Mouse (Mus musculus): ENCODE data around the gene Synj2. TPM values are rescaled to one million over a fixed set of nuclear protein-coding genes. Genes with fewer than 3 reads are reported as not detected.

The Synj2 gene
- 1.0 and 1.2 TPM in 2 replicates for polyA plus RNA-seq (2014; fragmentation: Nextera tagmentation; extraction: Ambion mirVana)

DNA sequence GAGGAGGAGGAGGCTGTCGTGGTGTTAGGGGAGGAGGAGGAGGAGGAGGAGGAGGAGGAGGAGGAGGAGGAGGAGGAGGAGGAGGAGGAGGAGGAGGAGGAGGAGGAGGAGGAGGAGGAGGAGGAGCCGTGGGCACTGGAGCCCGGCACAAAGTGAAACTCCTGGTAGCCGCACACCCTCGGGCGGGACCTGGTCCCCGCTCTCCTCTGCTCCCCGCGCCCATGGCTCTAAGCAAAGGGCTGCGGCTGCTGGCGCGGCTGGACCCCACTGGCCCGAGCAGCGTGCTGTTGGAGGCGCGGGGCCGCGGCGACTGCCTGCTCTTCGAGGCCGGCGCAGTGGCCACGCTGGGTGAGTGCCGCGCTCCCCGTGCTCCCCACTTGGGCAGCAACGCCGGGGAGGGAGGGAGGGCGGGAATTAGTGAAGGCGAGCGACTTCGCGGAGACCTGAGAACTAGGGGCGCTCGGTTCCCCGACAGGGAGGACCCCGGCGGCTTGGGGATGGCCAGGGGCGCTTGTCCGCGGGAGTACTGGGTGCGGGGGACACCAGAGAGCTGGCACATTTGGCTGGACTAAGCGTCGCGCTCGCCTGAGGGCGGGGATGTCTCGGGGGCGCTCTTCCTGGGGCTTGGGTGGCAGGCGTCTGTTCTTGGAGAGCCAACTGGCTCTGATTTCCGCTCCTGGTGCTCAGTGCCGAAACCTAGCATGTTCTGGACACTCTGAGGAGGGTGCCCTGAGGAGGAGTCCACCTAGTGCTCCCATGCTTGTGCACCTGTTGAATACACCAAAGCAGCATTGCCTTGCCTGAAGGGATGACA is at the start of gene Synj2:
Synj2 (plus strand) TSS at position 51 of the 814 bp plus-strand sequence.
- peak within 1 kb of the TSS; percentile 30 for H3K9ac ChIP-seq (ENCODE audit: low read length)
- peak within 1 kb of the TSS; percentile 70 for H3K4me2 ChIP-seq (ENCODE audit: low read depth, low read length, severe bottlenecking)
- WGBS, result 1% methylated on average over 43 of the region's 52 CpGs
- H3K27ac ChIP-seq (ENCODE audit: low read depth, low read length), result no peak within 1 kb of the TSS
- H3K4me1 ChIP-seq (replicated peaks; ENCODE audit: control insufficient read depth, insufficient read depth, low read length), result no peaks in the 10 kb centered on the region
- H3K4me3 ChIP-seq (ENCODE audit: low read depth, low read length), result peak within 1 kb of the TSS; percentile 38
- DNase-seq (ENCODE audit: low spot score) (peak; percentile 81), ATAC-seq (replicated peaks; ENCODE audit: low FRiP score) (peak; percentile 82)
- no peaks in the 10 kb centered on the region for H3K36me3 ChIP-seq (ENCODE audit: control insufficient read depth, insufficient read depth, low read length)
- H3K9me3 ChIP-seq (ENCODE audit: control insufficient read depth, low read length), result no peaks in the 10 kb centered on the region
- H3K27me3 ChIP-seq (ENCODE audit: control insufficient read depth, insufficient read depth, low read length), result peaks cover 18% of the 10 kb centered on the region

DNA sequence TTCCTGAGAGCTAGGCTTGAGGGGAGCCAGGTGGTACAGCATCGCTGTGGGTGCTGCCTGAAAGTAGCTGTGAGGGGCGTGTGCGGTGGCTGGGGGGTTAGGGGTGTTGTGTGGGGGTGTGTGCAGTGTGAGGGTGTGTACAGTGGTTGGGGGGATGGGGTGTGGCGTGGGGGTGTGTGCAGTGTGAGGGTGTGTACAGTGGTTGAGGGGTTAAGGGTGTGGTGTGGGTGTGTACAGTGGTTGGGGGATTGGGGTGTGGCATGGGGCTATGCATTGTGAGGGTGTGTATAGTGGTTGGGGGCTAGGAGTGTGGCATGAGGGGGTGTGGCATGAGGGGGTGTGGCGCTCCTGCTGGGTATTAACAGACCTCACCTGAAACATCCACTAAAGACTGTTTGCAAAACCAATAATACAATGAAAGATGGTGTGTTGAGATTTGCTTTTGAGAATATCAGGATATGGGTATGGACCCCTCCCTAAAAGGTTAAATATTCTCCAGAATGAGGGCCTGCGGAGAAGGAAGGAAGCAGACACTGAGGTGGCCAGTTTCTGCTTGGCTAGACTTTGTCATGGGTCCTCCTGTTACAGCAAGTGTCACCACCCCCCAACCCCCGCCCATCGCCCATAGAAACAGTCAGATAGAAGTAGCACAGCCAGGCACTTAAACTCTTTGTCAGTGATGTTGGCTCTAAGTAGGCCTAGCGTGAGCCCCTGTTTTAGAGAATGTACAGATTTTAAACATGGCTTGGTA is 49.0 kb upstream of the Synj2 start:
- no peak overlapping the region for H3K27ac ChIP-seq (ENCODE audit: low read depth, low read length)
- H3K9me3 ChIP-seq (ENCODE audit: control insufficient read depth, low read length), result no peaks in the 10 kb centered on the region
- no peak overlapping the region for H3K4me2 ChIP-seq (ENCODE audit: low read depth, low read length, severe bottlenecking)
- H3K36me3 ChIP-seq (ENCODE audit: control insufficient read depth, insufficient read depth, low read length), result no peaks in the 10 kb centered on the region
- H3K4me1 ChIP-seq (replicated peaks; ENCODE audit: control insufficient read depth, insufficient read depth, low read length), result peaks cover 2% of the 10 kb centered on the region; the same call in 1 of the 2 replicates
- no peak overlapping the region for H3K4me3 ChIP-seq (ENCODE audit: low read depth, low read length)
- WGBS, result 90% methylated on average over 9 of the region's 9 CpGs
- H3K27me3 ChIP-seq (ENCODE audit: control insufficient read depth, insufficient read depth, low read length), result no peaks in the 10 kb centered on the region
- ATAC-seq (replicated peaks; ENCODE audit: low FRiP score) (no peak), DNase-seq (ENCODE audit: low spot score) (no peak)
- H3K9ac ChIP-seq (ENCODE audit: low read length), result no peak overlapping the region

DNA sequence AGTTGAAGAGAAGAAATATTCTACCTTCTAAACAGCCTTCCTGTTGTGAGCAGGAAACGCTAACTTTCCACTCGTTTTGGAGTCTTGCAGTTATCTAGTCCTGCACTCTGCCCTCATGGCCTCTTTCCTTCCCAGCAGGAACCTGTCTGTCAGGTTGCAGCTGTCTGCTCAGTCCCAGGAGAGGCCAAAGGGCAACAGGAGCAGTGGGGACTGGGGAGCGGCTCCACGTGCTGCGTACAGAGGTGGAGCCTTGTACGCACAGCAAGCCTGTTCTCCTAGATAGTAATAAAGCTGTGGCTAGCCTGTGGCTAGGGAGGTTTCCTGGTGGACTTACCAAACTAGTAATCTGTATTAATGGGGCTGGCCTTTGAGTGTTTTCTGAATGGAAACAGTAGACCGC is 48.0 kb upstream of the Synj2 start:
- ATAC-seq (replicated peaks; ENCODE audit: low FRiP score) (no peak), DNase-seq (ENCODE audit: low spot score) (no peak)
- H3K4me1 ChIP-seq (replicated peaks; ENCODE audit: control insufficient read depth, insufficient read depth, low read length), result peaks cover 2% of the 10 kb centered on the region; the same call in 1 of the 2 replicates
- no peak overlapping the region for H3K4me3 ChIP-seq (ENCODE audit: low read depth, low read length)
- whole genome bisulfite sequencing, result 30% methylated on average over 7 of the region's 7 CpGs
- no peak overlapping the region for H3K27ac ChIP-seq (ENCODE audit: low read depth, low read length)
- no peaks in the 10 kb centered on the region for H3K36me3 ChIP-seq (ENCODE audit: control insufficient read depth, insufficient read depth, low read length)
- no peak overlapping the region for H3K4me2 ChIP-seq (ENCODE audit: low read depth, low read length, severe bottlenecking)
- no peak overlapping the region for H3K9ac ChIP-seq (ENCODE audit: low read length)
- no peaks in the 10 kb centered on the region for H3K27me3 ChIP-seq (ENCODE audit: control insufficient read depth, insufficient read depth, low read length)
- no peaks in the 10 kb centered on the region for H3K9me3 ChIP-seq (ENCODE audit: control insufficient read depth, low read length)

DNA sequence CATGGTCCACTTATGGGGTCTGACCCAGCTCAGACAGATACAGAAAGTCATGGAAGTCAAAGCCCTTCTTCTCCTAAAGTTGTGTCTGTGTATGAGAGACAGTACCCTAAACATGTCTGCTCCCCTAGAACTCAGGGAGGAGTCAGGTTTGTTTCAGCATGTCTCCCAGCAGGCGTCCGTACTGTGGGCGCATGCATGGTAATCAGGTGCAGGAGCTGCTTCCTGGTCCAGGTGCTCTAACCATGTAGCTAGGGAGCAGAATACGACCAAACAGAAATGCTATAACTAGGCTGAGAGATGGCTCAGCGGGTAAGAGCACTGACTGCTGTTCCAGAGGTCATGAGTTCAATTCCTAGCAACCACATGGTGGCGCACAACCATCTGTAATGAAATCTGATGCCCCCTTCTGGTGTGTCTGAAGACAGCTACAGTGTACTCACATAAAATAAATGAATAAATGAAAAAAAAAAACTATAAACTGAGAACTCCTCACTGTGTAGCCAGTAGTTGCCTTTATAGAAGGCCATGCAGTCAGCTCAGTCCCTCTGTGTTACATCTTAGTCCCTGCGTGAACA is 47.4 kb upstream of the Synj2 start:
- H3K4me2 ChIP-seq (ENCODE audit: low read depth, low read length, severe bottlenecking), result no peak overlapping the region
- ATAC-seq (replicated peaks; ENCODE audit: low FRiP score) (no peak), DNase-seq (ENCODE audit: low spot score) (no peak)
- 71% methylated on average over 7 of the region's 7 CpGs for WGBS
- H3K4me1 ChIP-seq (replicated peaks; ENCODE audit: control insufficient read depth, insufficient read depth, low read length), result peaks cover 2% of the 10 kb centered on the region; the same call in 1 of the 2 replicates
- no peaks in the 10 kb centered on the region for H3K36me3 ChIP-seq (ENCODE audit: control insufficient read depth, insufficient read depth, low read length)
- H3K27ac ChIP-seq (ENCODE audit: low read depth, low read length), result no peak overlapping the region
- no peak overlapping the region for H3K9ac ChIP-seq (ENCODE audit: low read length)
- H3K9me3 ChIP-seq (ENCODE audit: control insufficient read depth, low read length), result no peaks in the 10 kb centered on the region
- H3K4me3 ChIP-seq (ENCODE audit: low read depth, low read length), result no peak overlapping the region
- no peaks in the 10 kb centered on the region for H3K27me3 ChIP-seq (ENCODE audit: control insufficient read depth, insufficient read depth, low read length)

DNA sequence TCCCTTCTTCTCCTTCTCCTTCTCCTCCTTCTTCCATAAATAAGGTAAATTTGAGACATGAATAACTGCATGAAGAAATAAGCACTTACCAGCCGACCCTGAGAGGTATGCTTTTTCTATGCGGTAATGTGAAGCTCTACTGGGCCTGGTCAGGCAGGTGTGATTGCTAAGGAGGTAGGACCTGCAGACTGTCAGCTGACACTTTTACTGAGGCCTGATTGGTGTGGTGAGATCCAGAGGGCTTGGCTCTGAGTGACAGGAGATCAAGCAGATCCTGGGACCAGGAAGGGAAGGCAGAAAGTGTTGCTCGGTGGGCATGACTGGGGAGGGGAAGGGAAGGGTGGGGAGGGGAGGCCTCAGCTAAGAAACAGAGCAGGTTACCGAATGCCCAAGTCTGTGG is 45.0 kb upstream of the Synj2 start:
- 71% methylated on average over 4 of the region's 4 CpGs for WGBS
- Histone ChIP-seq H3K4me1 (replicated peaks; ENCODE audit: control insufficient read depth, insufficient read depth, low read length) (peaks cover 2% of the 10 kb centered on the region; the same call in 1 of the 2 replicates), H3K4me3 (ENCODE audit: low read depth, low read length) (no peak overlapping the region), H3K27ac (ENCODE audit: low read depth, low read length) (no peak overlapping the region), H3K27me3 (ENCODE audit: control insufficient read depth, insufficient read depth, low read length) (no peaks in the 10 kb centered on the region), H3K9me3 (ENCODE audit: control insufficient read depth, low read length) (no peaks in the 10 kb centered on the region), H3K4me2 (ENCODE audit: low read depth, low read length, severe bottlenecking) (no peak overlapping the region), H3K9ac (ENCODE audit: low read length) (no peak overlapping the region), H3K36me3 (ENCODE audit: control insufficient read depth, insufficient read depth, low read length) (no peaks in the 10 kb centered on the region)
- DNase-seq (ENCODE audit: low spot score) (no peak), ATAC-seq (replicated peaks; ENCODE audit: low FRiP score) (no peak)

DNA sequence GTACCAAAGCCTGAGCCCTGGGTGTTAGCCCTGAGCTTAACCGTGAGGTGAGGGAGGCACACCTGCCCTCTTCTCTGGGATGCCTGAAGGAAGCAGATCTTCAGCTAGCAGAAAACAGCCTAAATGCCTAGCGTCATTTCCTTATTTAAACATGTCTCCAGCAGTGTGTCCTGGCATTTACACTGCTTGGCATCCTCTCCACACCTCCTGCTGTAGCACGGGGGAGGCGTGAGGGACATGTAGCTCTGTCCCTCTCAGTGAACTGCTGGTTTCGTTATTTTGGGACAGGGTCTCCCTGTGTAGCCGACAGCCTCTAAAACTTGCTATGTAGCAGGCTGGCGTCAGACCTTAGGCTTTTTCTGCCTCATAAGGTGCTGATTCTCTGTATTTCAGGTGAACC is 44.5 kb upstream of the Synj2 start:
- Histone ChIP-seq H3K9ac (ENCODE audit: low read length) (no peak overlapping the region), H3K9me3 (ENCODE audit: control insufficient read depth, low read length) (no peaks in the 10 kb centered on the region), H3K36me3 (ENCODE audit: control insufficient read depth, insufficient read depth, low read length) (no peaks in the 10 kb centered on the region), H3K4me2 (ENCODE audit: low read depth, low read length, severe bottlenecking) (no peak overlapping the region), H3K4me3 (ENCODE audit: low read depth, low read length) (no peak overlapping the region), H3K4me1 (replicated peaks; ENCODE audit: control insufficient read depth, insufficient read depth, low read length) (peaks cover 2% of the 10 kb centered on the region; the same call in 1 of the 2 replicates), H3K27me3 (ENCODE audit: control insufficient read depth, insufficient read depth, low read length) (no peaks in the 10 kb centered on the region), H3K27ac (ENCODE audit: low read depth, low read length) (no peak overlapping the region)
- ATAC-seq (replicated peaks; ENCODE audit: low FRiP score) (no peak), DNase-seq (ENCODE audit: low spot score) (no peak)
- WGBS, result 90% methylated on average over 7 of the region's 7 CpGs

DNA sequence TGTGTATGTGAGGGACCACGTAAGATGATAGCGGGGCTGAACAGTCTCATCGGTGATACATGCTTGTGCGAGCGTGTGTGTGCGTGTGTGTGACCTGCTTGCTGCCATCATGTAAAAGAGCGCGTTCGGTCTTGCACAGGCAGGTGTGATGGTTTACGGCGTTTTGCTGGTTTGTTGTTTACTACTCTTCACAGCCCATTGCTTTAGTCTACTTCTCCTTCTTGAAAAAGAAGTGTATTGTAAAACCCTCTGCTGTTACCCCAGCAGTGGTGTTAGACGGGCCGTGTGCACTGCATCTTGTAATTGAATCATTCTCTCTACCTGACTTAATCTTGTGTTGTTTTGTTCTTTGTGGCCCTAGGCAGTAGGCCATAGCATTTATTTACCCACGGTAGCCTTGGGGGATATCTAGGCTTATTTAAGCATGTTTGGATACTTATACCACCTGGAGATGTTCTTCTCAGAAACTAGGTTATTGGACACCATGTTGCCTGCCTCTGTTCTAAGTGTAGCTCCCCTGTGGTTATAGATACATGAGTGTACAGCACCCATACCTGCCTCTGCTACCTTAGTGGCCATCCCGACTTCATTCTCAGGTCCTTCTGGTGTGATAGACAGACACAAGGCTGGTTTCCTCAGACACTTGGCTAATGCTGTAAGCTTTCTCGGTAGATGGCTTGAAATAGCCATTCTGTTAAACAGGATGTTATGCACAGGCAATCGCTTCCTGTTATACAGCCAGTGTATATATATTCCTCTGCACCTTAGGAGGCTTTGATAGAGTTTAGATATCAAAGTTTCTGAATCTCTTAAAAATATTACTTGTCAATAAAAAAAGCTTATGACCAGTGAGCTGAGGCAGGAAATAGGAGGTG is 43.5 kb upstream of the Synj2 start:
- 95% methylated on average over 17 of the region's 17 CpGs for WGBS
- no peaks in the 10 kb centered on the region for H3K27me3 ChIP-seq (ENCODE audit: control insufficient read depth, insufficient read depth, low read length)
- H3K36me3 ChIP-seq (ENCODE audit: control insufficient read depth, insufficient read depth, low read length), result no peaks in the 10 kb centered on the region
- peaks cover 2% of the 10 kb centered on the region; the same call in 1 of the 2 replicates for H3K4me1 ChIP-seq (replicated peaks; ENCODE audit: control insufficient read depth, insufficient read depth, low read length)
- H3K9ac ChIP-seq (ENCODE audit: low read length), result no peak overlapping the region
- no peak overlapping the region for H3K27ac ChIP-seq (ENCODE audit: low read depth, low read length)
- ATAC-seq (replicated peaks; ENCODE audit: low FRiP score) (no peak), DNase-seq (ENCODE audit: low spot score) (no peak)
- no peak overlapping the region for H3K4me2 ChIP-seq (ENCODE audit: low read depth, low read length, severe bottlenecking)
- H3K4me3 ChIP-seq (ENCODE audit: low read depth, low read length), result no peak overlapping the region
- no peaks in the 10 kb centered on the region for H3K9me3 ChIP-seq (ENCODE audit: control insufficient read depth, low read length)

DNA sequence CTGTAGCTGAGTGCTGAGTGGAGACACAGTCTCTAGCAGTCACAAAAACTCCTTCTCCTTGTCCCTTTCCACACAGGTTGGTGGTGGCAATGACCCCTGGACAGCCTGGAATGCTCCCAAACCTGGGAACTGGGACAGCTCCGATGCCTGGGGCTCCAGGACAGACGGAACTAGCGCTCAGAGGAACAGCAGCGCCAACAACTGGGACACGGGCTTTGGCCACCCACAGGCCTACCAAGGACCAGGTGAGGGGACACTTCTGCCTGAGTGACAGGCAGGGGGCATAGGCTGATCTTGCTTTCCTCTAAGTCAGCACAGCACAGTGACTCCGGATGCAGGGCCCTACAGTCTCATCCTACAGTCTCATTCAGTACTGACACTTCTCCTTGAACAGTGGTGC is 41.8 kb upstream of the Synj2 start:
- Histone ChIP-seq H3K27me3 (ENCODE audit: control insufficient read depth, insufficient read depth, low read length) (no peaks in the 10 kb centered on the region), H3K4me1 (replicated peaks; ENCODE audit: control insufficient read depth, insufficient read depth, low read length) (no peaks in the 10 kb centered on the region), H3K4me2 (ENCODE audit: low read depth, low read length, severe bottlenecking) (no peak overlapping the region), H3K36me3 (ENCODE audit: control insufficient read depth, insufficient read depth, low read length) (no peaks in the 10 kb centered on the region), H3K9me3 (ENCODE audit: control insufficient read depth, low read length) (no peaks in the 10 kb centered on the region), H3K27ac (ENCODE audit: low read depth, low read length) (no peak overlapping the region), H3K9ac (ENCODE audit: low read length) (no peak overlapping the region), H3K4me3 (ENCODE audit: low read depth, low read length) (no peak overlapping the region)
- ATAC-seq (replicated peaks; ENCODE audit: low FRiP score) (no peak), DNase-seq (ENCODE audit: low spot score) (no peak)
- 90% methylated on average over 6 of the region's 6 CpGs for WGBS

All from forebrain, embryonic 11.5 days (tissue).